Mouse (Mus musculus) cerebellum, adult 2 months (tissue): ENCODE measurements at regions not wholly inside any gene's neighbourhood (a gene's known extent, or its start where the extent isn't known, plus 50 kb on each side); places are given as distances from the start of the nearest gene placed in this dataset.

Experiments used
- CTCF ChIP-seq: fragments of 200-500 bp; IDR thresholded peaks from 2 replicates; pipeline ENCODE4 v1.5.1; 2011; ENCODE audit warnings: low read depth, mild to moderate bottlenecking, control low read depth, low read length, moderate library complexity, borderline replicate concordance; ENCODE audit not compliant: insufficient read depth
- POLR2A ChIP-seq: fragments of 200-500 bp; IDR thresholded peaks from 2 replicates; pipeline ENCODE4 v1.6.1; 2011; ENCODE audit warnings: low read length, control low read depth, borderline replicate concordance; ENCODE audit not compliant: insufficient read depth

DNA sequence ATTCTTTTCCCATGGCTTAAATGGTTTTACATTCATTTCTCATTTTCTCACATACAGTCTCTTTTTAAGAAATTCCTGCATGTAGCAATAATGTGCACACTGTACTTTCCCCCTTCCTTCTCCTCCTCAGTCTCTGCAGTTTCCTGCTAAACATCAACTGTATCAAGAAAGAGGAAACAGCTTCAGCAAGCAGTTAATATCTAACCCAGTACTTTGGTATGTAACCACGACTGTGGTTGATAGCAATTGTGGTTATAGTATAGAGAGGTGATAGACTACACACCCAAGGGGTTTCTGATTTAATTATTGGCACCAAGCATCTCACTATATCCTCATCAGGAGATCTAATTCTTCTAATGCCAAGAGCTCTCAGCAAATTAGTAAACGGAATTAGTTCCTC lies 52.8 kb upstream of the Eci2 start:
- TF ChIP-seq CTCF (no peak), POLR2A (no peak)
